Mouse (Mus musculus): ENCODE results near the gene Gm21244.
"Not testable (repeated sequence)": the region's sequence is repeated elsewhere in the genome, so short reads cannot be mapped to it uniquely, and the experiment has no call there.

Gene Gm21244

DNA sequence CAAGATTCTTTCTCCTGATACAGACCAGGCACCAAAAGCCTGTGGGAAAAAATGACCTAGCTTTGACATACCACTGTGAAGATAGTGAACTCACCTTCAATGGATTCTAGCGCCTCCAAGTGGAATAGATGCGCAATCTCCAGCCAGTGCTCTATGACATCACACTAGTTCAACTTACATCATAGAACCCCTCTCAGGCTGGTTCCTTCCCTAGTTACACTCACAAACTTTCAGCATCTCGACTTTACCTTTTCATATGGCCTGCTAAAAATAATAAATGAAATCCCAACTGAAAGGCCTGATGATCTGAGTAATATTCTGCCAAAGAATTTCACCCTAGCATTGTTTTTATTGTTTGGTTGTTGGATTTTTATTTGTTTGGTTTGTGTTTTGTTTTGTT lies at the start of gene Gm21244:
Gm21244 (minus strand) TSS at position 101 of the 400 bp plus-strand sequence.
- not testable (repeated sequence) for DNase-seq
